Mouse (Mus musculus) left cerebral cortex, adult 9 months (tissue): ENCODE results near the gene Gm13283.
"Not testable (repeated sequence)": the region's sequence is repeated elsewhere in the genome, so short reads cannot be mapped to it uniquely, and the experiment has no call there.

Experiments
- DNase-seq, 2 experiments: peaks; one replicate each; pipeline ENCODE4 v3.0.0; 2022; ENCODE audit warnings: low spot score in 2 of 2

Gm13283 gene

GRCm38 (mm10) chr4:88762341-88762740 lies 2.4 kb downstream of the Gm13283 start:
- not testable (repeated sequence) for DNase-seq

DNA sequence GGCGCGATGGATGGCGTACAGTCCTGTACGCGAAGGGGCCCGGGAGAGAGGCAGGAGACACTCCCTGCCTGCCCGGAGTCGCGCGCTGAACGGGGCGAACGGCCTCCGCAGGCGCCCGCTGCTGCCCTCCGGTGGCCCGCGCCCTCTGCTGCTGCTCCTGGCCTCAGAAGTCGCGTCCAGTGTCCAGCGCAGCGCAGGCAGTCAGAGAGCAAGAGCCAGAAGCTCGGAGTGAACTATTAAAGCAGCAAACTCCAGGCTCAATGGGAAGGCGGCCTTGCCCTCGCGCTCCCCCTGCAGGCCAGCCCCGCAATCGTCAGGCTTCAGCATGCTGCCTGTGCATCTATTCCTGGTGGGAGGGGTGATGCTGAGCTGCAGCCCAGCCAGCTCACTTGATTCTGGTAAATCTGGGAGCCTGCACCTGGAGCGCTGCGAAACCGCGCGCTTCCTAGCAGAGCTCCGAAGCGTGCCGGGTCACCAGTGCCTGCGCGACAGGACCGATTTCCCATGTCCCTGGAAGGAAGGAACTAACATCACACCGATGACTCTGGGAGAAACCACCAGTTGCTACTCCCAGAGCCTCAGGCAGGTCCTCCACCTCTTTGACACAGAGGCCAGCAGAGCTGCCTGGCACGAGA lies 3.6 kb downstream of the Gm13283 start:
- peak in 1 of 2 experiments; percentile 26 for DNase-seq

DNA sequence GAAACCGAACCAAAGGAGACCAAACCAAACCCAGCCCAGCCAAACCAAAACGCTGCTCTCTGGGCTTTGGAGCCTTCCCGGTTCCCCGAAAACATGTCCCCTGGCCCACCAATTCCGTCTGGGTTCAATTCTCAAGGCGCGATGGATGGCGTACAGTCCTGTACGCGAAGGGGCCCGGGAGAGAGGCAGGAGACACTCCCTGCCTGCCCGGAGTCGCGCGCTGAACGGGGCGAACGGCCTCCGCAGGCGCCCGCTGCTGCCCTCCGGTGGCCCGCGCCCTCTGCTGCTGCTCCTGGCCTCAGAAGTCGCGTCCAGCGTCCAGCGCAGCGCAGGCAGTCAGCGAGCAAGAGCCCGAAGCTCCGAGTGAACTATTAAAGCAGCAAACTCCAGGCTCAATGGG lies 13.6 kb downstream of the Gm13283 start, which contains the start of gene Gm13290:
Gm13290 (plus strand) TSS at position 301 of the 400 bp plus-strand sequence.
- not testable (repeated sequence) for DNase-seq

DNA sequence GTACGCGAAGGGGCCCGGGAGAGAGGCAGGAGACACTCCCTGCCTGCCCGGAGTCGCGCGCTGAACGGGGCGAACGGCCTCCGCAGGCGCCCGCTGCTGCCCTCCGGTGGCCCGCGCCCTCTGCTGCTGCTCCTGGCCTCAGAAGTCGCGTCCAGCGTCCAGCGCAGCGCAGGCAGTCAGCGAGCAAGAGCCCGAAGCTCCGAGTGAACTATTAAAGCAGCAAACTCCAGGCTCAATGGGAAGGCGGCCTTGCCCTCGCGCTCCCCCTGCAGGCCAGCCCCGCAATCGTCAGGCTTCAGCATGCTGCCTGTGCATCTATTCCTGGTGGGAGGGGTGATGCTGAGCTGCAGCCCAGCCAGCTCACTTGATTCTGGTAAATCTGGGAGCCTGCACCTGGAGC lies 16.7 kb downstream of the Gm13283 start, which contains the start of gene Gm13289:
Gm13289 (plus strand) TSS at position 301 of the 400 bp plus-strand sequence.
- not testable (repeated sequence) for DNase-seq

- not testable (repeated sequence) for DNase-seq
Measured at GRCm38 (mm10) chr4:88779550-88779949, 19.6 kb downstream of the Gm13283 start, which contains the start of gene Gm13272. Gene Gm13272 (plus strand): TSS chr4:88779850.

- not testable (repeated sequence) for DNase-seq
Measured at GRCm38 (mm10) chr4:88780320-88780719, 20.4 kb downstream of the Gm13283 start.

GRCm38 (mm10) chr4:88781831-88782230 lies 21.9 kb downstream of the Gm13283 start, which contains the start of gene Ifnz:
Gene Ifnz (plus strand): TSS chr4:88782131.
- not testable (repeated sequence) for DNase-seq

- not testable (repeated sequence) for DNase-seq
Measured at GRCm38 (mm10) chr4:88782335-88782734, 22.4 kb downstream of the Gm13283 start.

- DNase-seq = not testable (repeated sequence)
Measured at GRCm38 (mm10) chr4:88785409-88785808, 25.5 kb downstream of the Gm13283 start, which contains the start of gene Gm13276. Gene Gm13276 (plus strand): TSS chr4:88785709.

GRCm38 (mm10) chr4:88788402-88788801 lies 28.5 kb downstream of the Gm13283 start, which contains the start of gene Gm13277:
Gene Gm13277 (plus strand): TSS chr4:88788632.
- DNase-seq = peak; percentile 22 to 74

GRCm38 (mm10) chr4:88791250-88791649 lies 31.3 kb downstream of the Gm13283 start, which contains the start of gene Gm13278:
Gene Gm13278 (plus strand): TSS chr4:88791550.
- DNase-seq = not testable (repeated sequence)

DNA sequence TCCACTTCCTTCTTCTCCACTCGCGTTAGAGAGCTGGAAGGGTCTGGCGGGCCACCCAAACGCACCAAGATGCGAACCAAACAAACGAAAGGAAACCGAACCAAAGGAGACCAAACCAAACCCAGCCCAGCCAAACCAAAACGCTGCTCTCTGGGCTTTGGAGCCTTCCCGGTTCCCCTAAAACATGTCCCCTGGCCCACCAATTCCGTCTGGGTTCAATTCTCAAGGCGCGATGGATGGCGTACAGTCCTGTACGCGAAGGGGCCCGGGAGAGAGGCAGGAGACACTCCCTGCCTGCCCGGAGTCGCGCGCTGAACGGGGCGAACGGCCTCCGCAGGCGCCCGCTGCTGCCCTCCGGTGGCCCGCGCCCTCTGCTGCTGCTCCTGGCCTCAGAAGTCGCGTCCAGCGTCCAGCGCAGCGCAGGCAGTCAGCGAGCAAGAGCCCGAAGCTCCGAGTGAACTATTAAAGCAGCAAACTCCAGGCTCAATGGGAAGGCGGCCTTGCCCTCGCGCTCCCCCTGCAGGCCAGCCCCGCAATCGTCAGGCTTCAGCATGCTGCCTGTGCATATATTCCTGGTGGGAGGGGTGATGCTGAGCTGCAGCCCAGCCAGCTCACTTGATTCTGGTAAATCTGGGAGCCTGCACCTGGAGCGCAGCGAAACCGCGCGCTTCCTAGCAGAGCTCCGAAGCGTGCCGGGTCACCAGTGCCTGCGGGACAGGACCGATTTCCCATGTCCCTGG lies 34.2 kb downstream of the Gm13283 start, which contains the start of gene Gm13275:
Gm13275 (plus strand) TSS at position 552 of the 740 bp plus-strand sequence.
- DNase-seq = peak; percentile 46 to 74

DNA sequence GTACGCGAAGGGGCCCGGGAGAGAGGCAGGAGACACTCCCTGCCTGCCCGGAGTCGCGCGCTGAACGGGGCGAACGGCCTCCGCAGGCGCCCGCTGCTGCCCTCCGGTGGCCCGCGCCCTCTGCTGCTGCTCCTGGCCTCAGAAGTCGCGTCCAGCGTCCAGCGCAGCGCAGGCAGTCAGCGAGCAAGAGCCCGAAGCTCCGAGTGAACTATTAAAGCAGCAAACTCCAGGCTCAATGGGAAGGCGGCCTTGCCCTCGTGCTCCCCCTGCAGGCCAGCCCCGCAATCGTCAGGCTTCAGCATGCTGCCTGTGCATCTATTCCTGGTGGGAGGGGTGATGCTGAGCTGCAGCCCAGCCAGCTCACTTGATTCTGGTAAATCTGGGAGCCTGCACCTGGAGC lies 37.2 kb downstream of the Gm13283 start, which contains the start of gene Gm13279:
Gm13279 (plus strand) TSS at position 301 of the 400 bp plus-strand sequence.
- DNase-seq = not testable (repeated sequence)

DNA sequence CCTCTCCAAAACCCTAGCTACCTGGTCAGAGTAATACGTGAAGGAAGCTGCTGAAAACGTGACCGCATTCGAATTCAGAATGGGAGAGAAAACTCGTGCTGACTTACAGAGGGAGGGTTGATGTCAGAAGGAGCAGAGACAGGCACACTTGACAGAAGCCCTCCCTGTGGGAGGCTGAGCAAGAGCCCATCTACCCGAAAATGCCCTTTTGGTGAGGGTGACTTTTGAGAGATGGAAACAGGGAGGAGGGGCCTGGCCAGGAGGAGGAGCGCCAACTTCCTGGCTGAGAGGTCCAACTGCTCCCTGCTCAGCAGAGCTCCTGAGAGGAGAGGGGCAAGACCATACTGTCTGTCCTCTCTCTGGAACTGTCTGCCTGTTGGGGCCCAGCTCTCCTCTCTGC lies 39.4 kb downstream of the Gm13283 start, which contains the start of gene Gm13285:
Gm13285 (plus strand) TSS at position 301 of the 400 bp plus-strand sequence.
- not testable (repeated sequence) for DNase-seq

GRCm38 (mm10) chr4:88802954-88803353 lies 43.0 kb downstream of the Gm13283 start, which contains the start of gene Gm13287:
Gene Gm13287 (plus strand): TSS chr4:88803254.
- DNase-seq = not testable (repeated sequence)

DNA sequence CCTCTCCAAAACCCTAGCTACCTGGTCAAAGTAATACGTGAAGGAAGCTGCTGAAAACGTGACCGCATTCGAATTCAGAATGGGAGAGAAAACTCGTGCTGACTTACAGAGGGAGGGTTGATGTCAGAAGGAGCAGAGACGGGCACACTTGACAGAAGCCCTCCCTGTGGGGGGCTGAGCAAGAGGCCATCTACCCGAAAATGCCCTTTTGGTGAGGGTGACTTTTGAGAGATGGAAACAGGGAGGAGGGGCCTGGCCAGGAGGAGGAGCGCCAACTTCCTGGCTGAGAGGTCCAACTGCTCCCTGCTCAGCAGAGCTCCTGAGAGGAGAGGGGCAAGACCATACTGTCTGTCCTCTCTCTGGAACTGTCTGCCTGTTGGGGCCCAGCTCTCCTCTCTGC lies 45.3 kb downstream of the Gm13283 start, which contains the start of gene Gm13288:
Gm13288 (plus strand) TSS at position 301 of the 400 bp plus-strand sequence.
- not testable (repeated sequence) for DNase-seq

DNA sequence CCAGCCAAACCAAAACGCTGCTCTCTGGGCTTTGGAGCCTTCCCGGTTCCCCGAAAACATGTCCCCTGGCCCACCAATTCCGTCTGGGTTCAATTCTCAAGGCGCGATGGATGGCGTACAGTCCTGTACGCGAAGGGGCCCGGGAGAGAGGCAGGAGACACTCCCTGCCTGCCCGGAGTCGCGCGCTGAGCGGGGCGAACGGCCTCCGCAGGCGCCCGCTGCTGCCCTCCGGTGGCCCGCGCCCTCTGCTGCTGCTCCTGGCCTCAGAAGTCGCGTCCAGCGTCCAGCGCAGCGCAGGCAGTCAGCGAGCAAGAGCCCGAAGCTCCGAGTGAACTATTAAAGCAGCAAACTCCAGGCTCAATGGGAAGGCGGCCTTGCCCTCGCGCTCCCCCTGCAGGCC lies 45.8 kb downstream of the Gm13283 start:
- DNase-seq = peak in 1 of 2 experiments; percentile 3
